Mouse (Mus musculus): Measurements from ENCODE around the gene Stard7. TPM values are rescaled to one million over a fixed set of nuclear protein-coding genes. Genes with fewer than 3 reads are reported as not detected.

Gene Stard7
- polyA plus RNA-seq, 1 experiment from 2014 or later: 53.7 TPM

GRCm38 (mm10) chr2:127338833-127339232, 68.8 kb downstream of the Stard7 start:
- H3K9ac ChIP-seq (ENCODE audit: low read depth, low read length): no peak overlapping the region
- 74% methylated on average over 4 of the region's 4 CpGs for WGBS
- H3K4me3 ChIP-seq (ENCODE audit: low read depth, low read length): no peak overlapping the region
- no peak for ATAC-seq
- H3K36me3 ChIP-seq (ENCODE audit: control insufficient read depth, insufficient read depth): no peaks in the 10 kb centered on the region
- H3K9me3 ChIP-seq (ENCODE audit: control insufficient read depth): no peaks in the 10 kb centered on the region
- no peaks in the 10 kb centered on the region; the same call in 1 of the 2 replicates for H3K4me1 ChIP-seq (replicated peaks; ENCODE audit: control insufficient read depth, insufficient read depth, low read length)
- H3K4me2 ChIP-seq (replicated peaks; ENCODE audit: low read depth): no peak overlapping the region
- no peak for TF ChIP-seq CTCF (IDR thresholded peaks at IDR 0.05; ENCODE audit: low read depth)
- peaks cover 16% of the 10 kb centered on the region for H3K27me3 ChIP-seq (replicated peaks; ENCODE audit: control insufficient read depth, insufficient read depth, low read length)
- no peak overlapping the region for H3K27ac ChIP-seq (ENCODE audit: low read depth, low read length)

GRCm38 (mm10) chr2:127339262-127339661, 69.2 kb downstream of the Stard7 start:
- H3K9me3 ChIP-seq (ENCODE audit: control insufficient read depth): no peaks in the 10 kb centered on the region
- no peak overlapping the region for H3K4me3 ChIP-seq (ENCODE audit: low read depth, low read length)
- peaks cover 16% of the 10 kb centered on the region for H3K27me3 ChIP-seq (replicated peaks; ENCODE audit: control insufficient read depth, insufficient read depth, low read length)
- no peak overlapping the region for H3K27ac ChIP-seq (ENCODE audit: low read depth, low read length)
- no peak overlapping the region for H3K9ac ChIP-seq (ENCODE audit: low read depth, low read length)
- H3K4me2 ChIP-seq (replicated peaks; ENCODE audit: low read depth): no peak overlapping the region
- ATAC-seq: no peak
- 72% methylated on average over 6 of the region's 6 CpGs for WGBS
- no peaks in the 10 kb centered on the region for H3K36me3 ChIP-seq (ENCODE audit: control insufficient read depth, insufficient read depth)
- no peak for TF ChIP-seq CTCF (IDR thresholded peaks at IDR 0.05; ENCODE audit: low read depth)
- no peaks in the 10 kb centered on the region; the same call in 1 of the 2 replicates for H3K4me1 ChIP-seq (replicated peaks; ENCODE audit: control insufficient read depth, insufficient read depth, low read length)

- Histone ChIP-seq H3K27ac (ENCODE audit: low read depth, low read length) (no peak overlapping the region), H3K9me3 (ENCODE audit: control insufficient read depth) (no peaks in the 10 kb centered on the region), H3K4me1 (replicated peaks; ENCODE audit: control insufficient read depth, insufficient read depth, low read length) (no peaks in the 10 kb centered on the region), H3K36me3 (ENCODE audit: control insufficient read depth, insufficient read depth) (no peaks in the 10 kb centered on the region), H3K4me3 (ENCODE audit: low read depth, low read length) (no peak overlapping the region), H3K4me2 (replicated peaks; ENCODE audit: low read depth) (no peak overlapping the region), H3K9ac (ENCODE audit: low read depth, low read length) (no peak overlapping the region), H3K27me3 (replicated peaks; ENCODE audit: control insufficient read depth, insufficient read depth, low read length) (peaks cover 11% of the 10 kb centered on the region)
- TF ChIP-seq CTCF (IDR thresholded peaks at IDR 0.05; ENCODE audit: low read depth): peak; percentile 93
- WGBS: 11% methylated on average over 3 of the region's 3 CpGs
- no peak for ATAC-seq
Observed at GRCm38 (mm10) chr2:127341159-127341558, 71.1 kb downstream of the Stard7 start.

GRCm38 (mm10) chr2:127346334-127346733, 76.3 kb downstream of the Stard7 start:
- H3K4me3 ChIP-seq (ENCODE audit: low read depth, low read length): no peak overlapping the region
- H3K4me2 ChIP-seq (replicated peaks; ENCODE audit: low read depth): no peak overlapping the region
- peak; percentile 61 for TF ChIP-seq CTCF (IDR thresholded peaks at IDR 0.05; ENCODE audit: low read depth)
- H3K9ac ChIP-seq (ENCODE audit: low read depth, low read length): no peak overlapping the region
- ATAC-seq: no peak
- 50% methylated on average over 1 of the region's 1 CpGs for WGBS
- H3K27ac ChIP-seq (ENCODE audit: low read depth, low read length): no peak overlapping the region
- H3K4me1 ChIP-seq (replicated peaks; ENCODE audit: control insufficient read depth, insufficient read depth, low read length): no peaks in the 10 kb centered on the region
- no peaks in the 10 kb centered on the region for H3K9me3 ChIP-seq (ENCODE audit: control insufficient read depth)
- no peaks in the 10 kb centered on the region for H3K27me3 ChIP-seq (replicated peaks; ENCODE audit: control insufficient read depth, insufficient read depth, low read length)
- H3K36me3 ChIP-seq (ENCODE audit: control insufficient read depth, insufficient read depth): no peaks in the 10 kb centered on the region

- no peak overlapping the region for H3K27ac ChIP-seq (ENCODE audit: low read depth, low read length)
- H3K4me2 ChIP-seq (replicated peaks; ENCODE audit: low read depth): no peak overlapping the region
- H3K36me3 ChIP-seq (ENCODE audit: control insufficient read depth, insufficient read depth): no peaks in the 10 kb centered on the region
- no peak for ATAC-seq
- no peak overlapping the region for H3K4me3 ChIP-seq (ENCODE audit: low read depth, low read length)
- H3K9ac ChIP-seq (ENCODE audit: low read depth, low read length): no peak overlapping the region
- H3K27me3 ChIP-seq (replicated peaks; ENCODE audit: control insufficient read depth, insufficient read depth, low read length): no peaks in the 10 kb centered on the region
- 71% methylated on average over 13 of the region's 13 CpGs for WGBS
- H3K9me3 ChIP-seq (ENCODE audit: control insufficient read depth): no peaks in the 10 kb centered on the region
- no peak for TF ChIP-seq CTCF (IDR thresholded peaks at IDR 0.05; ENCODE audit: low read depth)
- H3K4me1 ChIP-seq (replicated peaks; ENCODE audit: control insufficient read depth, insufficient read depth, low read length): no peaks in the 10 kb centered on the region
Observed at GRCm38 (mm10) chr2:127347147-127347985, 77.3 kb downstream of the Stard7 start.

Other genes starting within 250 kb of the Stard7 start
- 64.3 and 71.5 TPM in 2 replicates for gene Blvra, start 199.6 kb upstream of the Stard7 start, polyA plus RNA-seq (2015; fragmentation: Nextera tagmentation; extraction: Ambion mirVana)
- 14.0 and 15.1 TPM in 2 replicates for gene Ncaph, start 136.3 kb upstream of the Stard7 start, polyA plus RNA-seq (2015; fragmentation: Nextera tagmentation; extraction: Ambion mirVana)
- 21.2 and 22.7 TPM in 2 replicates for gene Itpripl1, start 126.8 kb upstream of the Stard7 start, polyA plus RNA-seq (2015; fragmentation: Nextera tagmentation; extraction: Ambion mirVana)
- gene 1810024B03Rik, start 61.9 kb upstream of the Stard7 start, polyA plus RNA-seq (2015; fragmentation: Nextera tagmentation; extraction: Ambion mirVana): 1.3 and 1.5 TPM in 2 replicates
- gene Snrnp200, start 61.8 kb upstream of the Stard7 start, polyA plus RNA-seq (2015; fragmentation: Nextera tagmentation; extraction: Ambion mirVana): 14.2 and 15.4 TPM in 2 replicates
- 38.3 and 39.3 TPM in 2 replicates for gene Ciao1, start 22.4 kb upstream of the Stard7 start, polyA plus RNA-seq (2015; fragmentation: Nextera tagmentation; extraction: Ambion mirVana)
- 32.8 and 35.6 TPM in 2 replicates for gene Tmem127, start 22.3 kb upstream of the Stard7 start, polyA plus RNA-seq (2015; fragmentation: Nextera tagmentation; extraction: Ambion mirVana)
- 3.7 and 4.4 TPM in 2 replicates for gene Dusp2, start 65.9 kb downstream of the Stard7 start, polyA plus RNA-seq (2015; fragmentation: Nextera tagmentation; extraction: Ambion mirVana)
- gene Astl, start 68.4 kb downstream of the Stard7 start, polyA plus RNA-seq (2015; fragmentation: Nextera tagmentation; extraction: Ambion mirVana): not detected in 2 replicates
- gene Adra2b, start 93.0 kb downstream of the Stard7 start, polyA plus RNA-seq (2015; fragmentation: Nextera tagmentation; extraction: Ambion mirVana): 1.3 and 1.4 TPM in 2 replicates
- gene Gpat2, start 155.0 kb downstream of the Stard7 start, polyA plus RNA-seq (2015; fragmentation: Nextera tagmentation; extraction: Ambion mirVana): 0.07 and 0.18 TPM in 2 replicates
- 23.5 and 24.2 TPM in 2 replicates for gene Fahd2a, start 174.3 kb downstream of the Stard7 start, polyA plus RNA-seq (2015; fragmentation: Nextera tagmentation; extraction: Ambion mirVana)

Measured in intestine, postnatal 0 days (tissue).